Mouse (Mus musculus): ENCODE data around the gene Zfp748. TPM values are rescaled to one million over a fixed set of nuclear protein-coding genes. Genes with fewer than 3 reads are reported as not detected.

Zfp748 gene
- polyA plus RNA-seq, 1 experiment from 2014 or later: 15.4 TPM

Other genes with a start within 250 kb of the Zfp748 start
- 0.18 and 0.50 TPM in 2 replicates for gene Zfp457, start 247.3 kb downstream of the Zfp748 start, polyA plus RNA-seq (2016; fragmentation: Nextera tagmentation; extraction: Ambion mirVana)
- gene Zfp595, start 221.3 kb downstream of the Zfp748 start, polyA plus RNA-seq (2016; fragmentation: Nextera tagmentation; extraction: Ambion mirVana): 1.9 and 2.2 TPM in 2 replicates
- 0.37 TPM in 1 of 2 replicates, not detected in the other for gene Gm28044, start 193.3 kb downstream of the Zfp748 start, polyA plus RNA-seq (2016; fragmentation: Nextera tagmentation; extraction: Ambion mirVana)
- 0.87 and 1.1 TPM in 2 replicates for gene Zfp953, start 193.2 kb downstream of the Zfp748 start, polyA plus RNA-seq (2016; fragmentation: Nextera tagmentation; extraction: Ambion mirVana)
- gene Gm28041, start 178.1 kb downstream of the Zfp748 start, polyA plus RNA-seq (2016; fragmentation: Nextera tagmentation; extraction: Ambion mirVana): 0.50 TPM in 1 of 2 replicates, not detected in the other
- gene Zfp456, start 178.0 kb downstream of the Zfp748 start, polyA plus RNA-seq (2016; fragmentation: Nextera tagmentation; extraction: Ambion mirVana): 0.62 and 0.86 TPM in 2 replicates
- gene Zfp429, start 154.0 kb downstream of the Zfp748 start, polyA plus RNA-seq (2016; fragmentation: Nextera tagmentation; extraction: Ambion mirVana): 3.4 and 4.5 TPM in 2 replicates
- 0.86 and 1.2 TPM in 2 replicates for gene Zfp459, start 132.4 kb downstream of the Zfp748 start, polyA plus RNA-seq (2016; fragmentation: Nextera tagmentation; extraction: Ambion mirVana)
- 6.3 and 7.5 TPM in 2 replicates for gene Zfp874a, start 102.2 kb downstream of the Zfp748 start, polyA plus RNA-seq (2016; fragmentation: Nextera tagmentation; extraction: Ambion mirVana)
- 1.4 TPM in 2 replicates for gene Zfp874b, start 69.6 kb downstream of the Zfp748 start, polyA plus RNA-seq (2016; fragmentation: Nextera tagmentation; extraction: Ambion mirVana)
- gene Zfp58, start 53.3 kb downstream of the Zfp748 start, polyA plus RNA-seq (2016; fragmentation: Nextera tagmentation; extraction: Ambion mirVana): 14.6 and 14.8 TPM in 2 replicates
- not detected in 2 replicates for gene Gm26965, start 27.7 kb downstream of the Zfp748 start, polyA plus RNA-seq (2016; fragmentation: Nextera tagmentation; extraction: Ambion mirVana)
- gene Zfp87, start 27.7 kb downstream of the Zfp748 start, polyA plus RNA-seq (2016; fragmentation: Nextera tagmentation; extraction: Ambion mirVana): 21.8 and 22.4 TPM in 2 replicates
- gene Zfp729b, start 55.9 kb upstream of the Zfp748 start, polyA plus RNA-seq (2016; fragmentation: Nextera tagmentation; extraction: Ambion mirVana): 3.4 TPM in 2 replicates
- not detected in 2 replicates for gene Gm49345, start 83.9 kb upstream of the Zfp748 start, polyA plus RNA-seq (2016; fragmentation: Nextera tagmentation; extraction: Ambion mirVana)
- gene Zfp729a, start 84.0 kb upstream of the Zfp748 start, polyA plus RNA-seq (2016; fragmentation: Nextera tagmentation; extraction: Ambion mirVana): 2.8 and 3.0 TPM in 2 replicates
- 9.5 and 10.1 TPM in 2 replicates for gene Zfp738, start 133.2 kb upstream of the Zfp748 start, polyA plus RNA-seq (2016; fragmentation: Nextera tagmentation; extraction: Ambion mirVana)
- 6.9 and 8.3 TPM in 2 replicates for gene Zfp65, start 175.3 kb upstream of the Zfp748 start, polyA plus RNA-seq (2016; fragmentation: Nextera tagmentation; extraction: Ambion mirVana)
- 5.0 and 5.4 TPM in 2 replicates for gene Zfp85, start 201.4 kb upstream of the Zfp748 start, polyA plus RNA-seq (2016; fragmentation: Nextera tagmentation; extraction: Ambion mirVana)
- gene Zfp493, start 225.9 kb upstream of the Zfp748 start, polyA plus RNA-seq (2016; fragmentation: Nextera tagmentation; extraction: Ambion mirVana): 4.3 and 4.6 TPM in 2 replicates

Measured in forebrain, embryonic 10.5 days (tissue).